Mouse (Mus musculus) cerebellum, adult 2 months (tissue): ENCODE data around the gene Cbfa2t2.

ENCODE experiments used
- CTCF ChIP-seq: fragments of 200-500 bp; IDR thresholded peaks from 2 replicates; pipeline ENCODE4 v1.5.1; 2011; ENCODE audit warnings: low read depth, mild to moderate bottlenecking, control low read depth, low read length, moderate library complexity, borderline replicate concordance; ENCODE audit not compliant: insufficient read depth
- POLR2A ChIP-seq: fragments of 200-500 bp; IDR thresholded peaks from 2 replicates; pipeline ENCODE4 v1.6.1; 2011; ENCODE audit warnings: low read length, control low read depth, borderline replicate concordance; ENCODE audit not compliant: insufficient read depth

GRCm38 (mm10) chr2:154425522-154425921 is 10.8 kb upstream of the Cbfa2t2 start:
- no peak for TF ChIP-seq POLR2A
- TF ChIP-seq CTCF = no peak
